In the genomic region with DNA sequence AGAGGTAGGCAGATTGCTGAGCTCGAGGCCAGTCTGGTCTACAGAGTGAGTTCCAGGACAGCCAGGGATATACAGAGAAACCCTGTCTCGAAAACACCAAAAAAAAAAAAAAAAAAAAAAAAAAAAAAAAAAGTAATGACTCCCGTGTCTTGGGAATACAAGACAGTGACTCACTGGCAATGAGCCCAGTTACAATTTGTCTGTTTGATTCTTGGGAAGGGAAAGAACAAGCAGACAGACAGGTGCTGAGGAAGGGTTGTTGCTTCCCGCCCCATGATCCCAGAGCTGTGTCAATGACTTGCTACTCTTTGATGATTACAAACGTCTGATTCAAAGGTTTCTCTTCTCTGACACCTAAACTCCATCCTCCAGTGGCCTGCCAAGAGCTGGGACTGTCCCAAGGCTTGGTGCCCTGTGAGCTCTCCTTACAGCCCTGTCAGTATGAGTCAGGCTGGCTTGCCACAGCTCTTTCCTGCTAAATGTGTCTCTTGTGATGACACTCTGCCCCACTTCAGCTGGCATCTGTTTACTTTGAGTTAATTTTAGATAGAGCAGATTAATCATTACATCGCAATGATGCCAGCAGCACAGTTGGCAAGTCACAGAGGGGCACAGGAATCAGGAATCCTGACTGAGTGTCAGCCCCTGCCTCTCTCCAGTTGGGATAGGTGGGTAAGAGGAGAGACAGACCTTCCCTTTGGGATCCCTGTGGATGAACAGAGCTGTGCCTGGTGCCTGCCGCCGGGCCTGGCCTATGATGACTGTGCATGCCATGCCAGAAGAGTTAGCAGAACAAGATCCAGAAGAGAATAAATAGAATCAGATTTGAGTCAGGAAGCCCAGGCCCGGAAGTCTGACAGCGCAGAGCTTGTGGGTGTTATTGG, we compare ENCODE assay signal across 9 mouse cellular contexts. TPM values are rescaled to one million over a fixed set of nuclear protein-coding genes. Genes with fewer than 3 reads are reported as not detected.
DNase-seq lines count a peak whose midpoint lies in the region; ATAC-seq and TF ChIP-seq lines count a peak whose summit lies in the region.
"Had no signal": no experiment of that assay in that cellular context is flagged by ENCODE, and none has a peak within 500 bp of the region (broad histone marks: within the 10 kb centered on the region; RNA-seq: fewer than 3 reads in every experiment).

No protein-coding gene starts in this region.

- no peak overlapping the region for H3K4me3 ChIP-seq in olfactory bulb, adult 2 months (ENCODE audit: insufficient read depth, low read depth, low read length)
- H3K4me3 ChIP-seq: hindbrain, embryonic 15.5 days had no signal

- 30% methylated on average over 10 of the region's 10 CpGs for WGBS in olfactory bulb, adult 2 months

- no peak for ATAC-seq in erythroblast, adult 5-6 weeks (replicated peaks; ENCODE audit: low FRiP score, poor library complexity, severe bottlenecking)

- no peak for TF ChIP-seq POLR2A in olfactory bulb, adult 2 months (IDR thresholded peaks at IDR 0.05; ENCODE audit: insufficient read depth, low read depth, low read length)

- H3K4me1 ChIP-seq in olfactory bulb, adult 2 months (ENCODE audit: control insufficient read depth, insufficient read depth, low read length) = peaks cover 19% of the 10 kb centered on the region

- peak overlapping the region; percentile 92 for H3K27ac ChIP-seq in olfactory bulb, adult 2 months (ENCODE audit: insufficient read depth, low read depth, low read length)
- H3K27ac ChIP-seq: hindbrain, embryonic 15.5 days had no signal

- peak; percentile 57 for DNase-seq in layer of hippocampus, adult 11-12 months (ENCODE audit: low spot score)
- DNase-seq in layer of hippocampus, adult 9-10 months (ENCODE audit: low spot score) = no peak
- DNase-seq in adipocyte (ENCODE audit: low spot score) = peak; percentile 91
- peak; percentile 56 to 59 for DNase-seq in cerebellum, postnatal 14 days
- peak; percentile 78 to 87 for DNase-seq in kidney, adult 8-10 months
- DNase-seq in ovary, adult 18-20 months (ENCODE audit: low spot score) = no peak

- no peak for TF ChIP-seq CTCF in olfactory bulb, adult 2 months (IDR thresholded peaks at IDR 0.05; ENCODE audit: insufficient read depth, low read depth, low read length)

RNA-seq across cellular contexts. Expression of a gene that starts 11.0 kb away (rescaled TPM):
- not detected in 2 replicates for polyA plus RNA-seq in olfactory bulb, adult 2 months (2012; ENCODE audit: insufficient read depth, insufficient read length, low replicate concordance, missing spikeins)
- 4.2 and 24.2 TPM in 2 replicates for total RNA-seq in erythroblast, adult 5-6 weeks (2015; ENCODE audit: low replicate concordance)
- total RNA-seq in erythroblast, adult 5-6 weeks (2017; ENCODE audit: low replicate concordance) = 4.8 and 10.5 TPM in 2 replicates

RNA-seq across cellular contexts. Expression of a gene that starts 16.8 kb away (rescaled TPM):
- polyA plus RNA-seq in olfactory bulb, adult 2 months (2012; ENCODE audit: insufficient read depth, insufficient read length, low replicate concordance, missing spikeins) = not detected in 2 replicates
- not detected in 2 replicates for total RNA-seq in erythroblast, adult 5-6 weeks (2015; ENCODE audit: low replicate concordance)
- not detected in 2 replicates for total RNA-seq in erythroblast, adult 5-6 weeks (2017; ENCODE audit: low replicate concordance)

Comparison
In these comparisons a context has a peak if more than half of its experiments do, and no peak if none do; other contexts are left out.
1. DNase-seq: peak in layer of hippocampus, adult 11-12 months (single experiment), adipocyte (single experiment), cerebellum, postnatal 14 days (2 of 2) and kidney, adult 8-10 months (2 of 2); none in layer of hippocampus, adult 9-10 months (single experiment) and ovary, adult 18-20 months (single experiment).